Mouse (Mus musculus) CH12.LX (cell line): Measurements from ENCODE around the gene Rgs9bp.

Experiments used
- CTCF ChIP-seq, 2 experiments: IDR thresholded peaks in 1 of 2; conservative IDR thresholded peaks in 1 of 2; 2 replicates each; pipeline ENCODE4 v1.5.1; 2011 to 2012; ENCODE audit warnings: low read depth in 2 of 2, low read length in 2 of 2, improper control_type of control experiment in 1 of 2, inconsistent platforms in 1 of 2, mild to moderate bottlenecking in 1 of 2, moderate library complexity in 1 of 2
- EP300 ChIP-seq: IDR thresholded peaks from 2 replicates; pipeline ENCODE4 v1.6.1; 2011; ENCODE audit warnings: low read length, improper control_type of control experiment
- HCFC1 ChIP-seq: IDR thresholded peaks from 2 replicates; pipeline ENCODE4 v1.6.1; 2012; ENCODE audit warnings: low read depth, mild to moderate bottlenecking, inconsistent platforms, low read length, improper control_type of control experiment
- JUND ChIP-seq: conservative IDR thresholded peaks from 2 replicates; pipeline ENCODE4 v1.6.1; 2011; ENCODE audit warnings: low read depth, low read length, improper control_type of control experiment
- MAFK ChIP-seq: IDR thresholded peaks from 2 replicates; pipeline ENCODE4 v1.6.1; 2011; ENCODE audit warnings: low read length, improper control_type of control experiment; ENCODE audit not compliant: insufficient replicate concordance
- MAX ChIP-seq: IDR thresholded peaks from 2 replicates; pipeline ENCODE4 v1.6.1; 2011; ENCODE audit warnings: low read length, improper control_type of control experiment
- MEF2A ChIP-seq: IDR thresholded peaks from 2 replicates; pipeline ENCODE4 v1.6.1; 2014; ENCODE audit warnings: low read depth, mild to moderate bottlenecking, inconsistent platforms, low read length, improper control_type of control experiment, borderline replicate concordance
- PAX5 ChIP-seq: IDR thresholded peaks from 2 replicates; pipeline ENCODE4 v1.6.1; 2012; ENCODE audit warnings: low read length, inconsistent platforms, mixed read lengths
- POLR2A ChIP-seq: IDR thresholded peaks from 2 replicates; pipeline ENCODE4 v1.6.1; 2011; ENCODE audit warnings: low read depth, mild to moderate bottlenecking, improper control_type of control experiment, low read length
- RCOR1 ChIP-seq: conservative IDR thresholded peaks from 2 replicates; pipeline ENCODE4 v1.6.1; 2012; ENCODE audit warnings: low read depth, mild to moderate bottlenecking, inconsistent platforms, low read length, improper control_type of control experiment
- ZC3H11A ChIP-seq: IDR thresholded peaks from 2 replicates; pipeline ENCODE4 v1.6.1; 2012; ENCODE audit warnings: low read depth, mild to moderate bottlenecking, inconsistent platforms, low read length, improper control_type of control experiment
- ZNF384 ChIP-seq: IDR thresholded peaks from 2 replicates; pipeline ENCODE4 v1.6.1; 2012; ENCODE audit warnings: low read depth, low read length, improper control_type of control experiment, inconsistent platforms

DNA sequence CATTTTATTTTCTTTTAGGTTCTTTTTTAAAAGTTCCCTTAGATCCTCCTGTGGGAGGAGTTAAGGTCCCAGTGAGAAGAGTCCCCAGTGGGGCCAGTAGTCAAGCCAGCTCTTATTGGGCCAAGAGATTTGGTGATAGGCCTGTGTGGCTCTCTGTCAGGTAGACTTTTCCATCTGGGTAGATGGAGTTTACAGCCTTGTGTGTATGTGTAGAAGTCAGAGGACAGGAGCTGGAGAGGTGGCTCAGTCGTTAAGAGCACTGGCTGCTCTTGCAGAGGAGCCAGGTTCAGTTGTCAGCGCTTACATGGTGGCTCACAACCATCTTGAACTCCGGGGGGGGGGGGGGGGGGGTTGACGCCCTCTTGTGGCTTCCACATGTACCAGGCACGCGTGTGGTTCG is 4.1 kb upstream of the Rgs9bp start:
- TF ChIP-seq HCFC1 (no peak), CTCF (conservative IDR thresholded peaks at IDR 0.05 in 1 of 2, IDR thresholded peaks at IDR 0.05 in 1 of 2; ENCODE audit: low read depth in 2 of 2, low read length in 2 of 2) (no peak), POLR2A (no peak), PAX5 (no peak), ZC3H11A (no peak), EP300 (no peak), MAFK (no peak), MAX (no peak), JUND (no peak), MEF2A (no peak), RCOR1 (no peak), ZNF384 (no peak)
